Mouse (Mus musculus): Measurements from ENCODE around the gene Chmp1a. TPM values are rescaled to one million over a fixed set of nuclear protein-coding genes. Genes with fewer than 3 reads are reported as not detected.
"Not testable (repeated sequence)": the region's sequence is repeated elsewhere in the genome, so short reads cannot be mapped to it uniquely, and the experiment has no call there.

Gene Chmp1a
- polyA plus RNA-seq, 1 experiment from 2014 or later = 202 TPM

DNA sequence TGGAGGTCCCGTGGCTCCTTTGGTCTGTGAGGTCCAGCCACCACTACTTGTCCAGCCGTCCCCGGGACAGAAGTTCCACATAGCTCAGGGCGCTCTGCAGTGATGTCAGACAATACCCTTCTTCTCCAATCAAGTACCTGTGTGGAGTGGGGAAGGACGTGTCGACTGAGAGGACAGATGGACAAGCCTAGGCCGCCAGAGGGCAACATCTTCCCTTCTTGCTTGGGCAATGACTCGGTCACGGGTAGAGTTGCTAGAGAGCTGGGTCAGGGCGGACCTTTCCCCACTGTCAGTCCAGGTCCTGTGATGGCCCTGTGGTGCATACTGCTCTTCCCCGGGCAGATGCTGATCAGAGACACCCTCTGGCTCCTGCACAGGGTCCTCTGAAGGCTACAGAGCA is 30.5 kb upstream of the Chmp1a start:
- Histone ChIP-seq H3K4me1 (replicated peaks) (no peaks in the 10 kb centered on the region), H3K9ac (no peak overlapping the region), H3K4me3 (no peak overlapping the region), H3K27me3 (no peaks in the 10 kb centered on the region), H3K9me3 (no peaks in the 10 kb centered on the region), H3K4me2 (no peak overlapping the region), H3K36me3 (peaks cover 64% of the 10 kb centered on the region), H3K27ac (no peak overlapping the region)
- ATAC-seq (ENCODE audit: low FRiP score) = no peak
- WGBS = 76% methylated on average over 11 of the region's 11 CpGs

DNA sequence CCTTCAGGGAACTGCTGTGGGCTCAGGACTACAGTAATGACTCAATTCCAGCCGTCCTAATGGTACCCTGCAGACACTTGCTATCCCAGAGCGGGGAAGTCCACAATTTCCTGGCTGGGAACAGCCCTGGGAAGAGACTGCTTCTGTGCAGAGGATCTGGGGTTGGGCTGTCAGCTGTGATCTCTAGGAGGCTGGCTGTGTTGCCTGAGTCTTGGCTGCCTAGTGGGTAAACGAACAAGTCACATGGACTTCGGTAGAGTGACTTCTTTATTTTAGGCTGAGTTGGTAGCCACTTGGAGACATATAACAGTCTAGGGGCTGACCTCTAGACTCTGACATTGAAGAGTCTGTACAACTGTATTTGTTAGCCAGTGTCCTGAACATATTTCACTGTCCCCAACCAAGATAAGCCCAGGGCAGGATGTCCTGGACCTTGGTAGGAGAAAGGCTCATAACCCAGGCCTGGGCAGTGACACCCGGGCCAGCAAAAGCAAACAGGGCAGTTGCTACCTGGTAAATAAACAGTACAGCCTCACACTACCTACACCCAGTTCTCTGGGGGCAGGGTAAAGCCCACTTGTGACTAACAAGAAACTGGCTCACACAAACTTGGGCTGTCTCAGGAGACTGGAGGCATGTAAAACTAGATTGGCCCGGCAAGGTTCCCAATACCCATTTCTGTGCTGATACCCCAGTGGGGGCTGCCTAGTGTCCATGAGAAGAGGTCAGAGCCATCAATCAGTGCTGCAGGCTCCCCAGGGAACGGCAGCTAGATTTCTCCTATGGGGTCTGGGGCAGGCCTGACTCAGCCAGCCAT is 29.8 kb upstream of the Chmp1a start:
- Histone ChIP-seq H3K4me2 (no peak overlapping the region), H3K4me3 (no peak overlapping the region), H3K9ac (no peak overlapping the region), H3K27ac (no peak overlapping the region), H3K27me3 (peaks cover under 1% of the 10 kb centered on the region; the same call in 1 of the 2 replicates), H3K9me3 (no peaks in the 10 kb centered on the region), H3K4me1 (replicated peaks) (no peaks in the 10 kb centered on the region), H3K36me3 (peaks cover 57% of the 10 kb centered on the region)
- no peak for ATAC-seq (ENCODE audit: low FRiP score)
- 90% methylated on average over 7 of the region's 7 CpGs for WGBS

DNA sequence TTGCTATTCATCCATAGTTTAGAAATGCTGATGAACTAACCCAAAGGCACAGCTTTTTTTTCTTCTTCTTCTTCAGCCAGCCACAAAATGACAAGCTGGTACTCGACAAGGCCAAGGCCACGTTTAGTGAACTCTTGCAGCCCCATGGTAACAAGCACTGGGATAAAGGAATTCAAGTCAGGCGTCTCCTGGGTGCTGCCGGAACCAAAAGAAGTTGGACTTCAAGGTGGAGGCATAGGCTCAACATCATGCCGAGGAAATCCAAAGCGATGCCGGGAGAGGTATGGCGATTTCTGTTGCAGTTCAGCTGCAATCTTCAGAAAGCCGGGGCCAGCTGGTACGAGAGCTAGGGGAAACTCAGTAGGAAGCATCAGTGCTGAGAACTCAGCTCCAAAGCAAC is 26.8 kb upstream of the Chmp1a start:
- Histone ChIP-seq H3K36me3 (peaks cover 28% of the 10 kb centered on the region), H3K4me1 (replicated peaks) (peaks cover 21% of the 10 kb centered on the region), H3K27me3 (peaks cover 29% of the 10 kb centered on the region), H3K4me3 (no peak overlapping the region), H3K9ac (no peak overlapping the region), H3K9me3 (no peaks in the 10 kb centered on the region), H3K27ac (no peak overlapping the region), H3K4me2 (no peak overlapping the region)
- ATAC-seq (ENCODE audit: low FRiP score) = no peak
- WGBS = 82% methylated on average over 10 of the region's 10 CpGs

DNA sequence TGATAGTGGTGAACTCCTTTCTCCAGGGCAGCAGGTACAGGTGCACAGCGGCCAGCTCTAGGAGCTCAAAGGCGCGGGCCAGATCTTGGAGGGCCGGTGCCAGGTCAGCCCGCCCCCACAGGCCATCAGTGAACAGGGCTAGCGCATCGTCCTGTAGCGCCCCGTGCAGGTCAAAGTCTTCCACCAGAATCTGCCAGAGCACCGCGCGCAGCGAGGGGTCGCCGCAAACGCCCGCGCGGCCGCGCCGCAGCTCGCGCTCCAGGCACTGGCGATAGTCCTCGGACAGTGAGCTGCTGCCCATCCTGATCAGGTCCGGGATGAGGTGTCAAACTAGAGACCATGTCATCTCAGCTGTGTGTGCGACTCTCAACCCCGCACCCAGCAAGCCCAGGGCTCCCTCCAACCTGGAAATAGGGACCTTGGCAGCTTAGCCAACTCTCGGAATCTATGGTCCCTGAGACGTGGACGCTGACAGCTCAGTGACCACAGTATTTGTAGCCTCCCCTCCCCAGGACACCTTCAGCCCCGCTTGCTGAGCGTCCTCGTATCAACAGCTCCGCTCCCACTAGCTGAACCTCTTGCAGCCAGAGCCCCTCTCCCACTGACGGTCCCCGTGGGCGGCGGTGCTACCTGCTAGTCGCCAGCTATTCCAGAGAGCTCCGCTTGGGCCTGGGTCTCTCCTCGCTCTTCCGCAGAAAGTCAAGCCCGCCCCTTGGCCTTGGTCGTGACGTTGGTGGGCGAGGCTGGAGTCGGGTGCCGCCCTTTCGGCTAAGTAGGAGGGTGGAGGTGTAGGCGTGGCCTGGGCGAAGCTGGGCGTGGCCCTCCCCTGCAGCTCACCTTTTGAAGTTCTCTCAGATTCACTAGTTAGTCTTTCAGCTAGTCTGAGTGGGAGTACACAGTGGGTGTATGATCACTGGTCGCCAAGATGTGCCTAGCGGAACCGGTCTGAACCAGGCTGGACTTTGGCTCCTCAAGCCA is 23.2 kb upstream of the Chmp1a start, which contains the start of gene Spata2l:
Gene Spata2l, minus strand, starts transcription at position 714 of the 978 bp plus-strand sequence.
- Histone ChIP-seq H3K27me3 (peaks cover 45% of the 10 kb centered on the region), H3K4me1 (replicated peaks) (peaks cover 34% of the 10 kb centered on the region), H3K27ac (no peak within 1 kb of the TSS), H3K4me2 (peak within 1 kb of the TSS; percentile 77), H3K9me3 (no peaks in the 10 kb centered on the region), H3K9ac (peak within 1 kb of the TSS; percentile 73), H3K36me3 (no peaks in the 10 kb centered on the region; the same call in 1 of the 2 replicates), H3K4me3 (peak within 1 kb of the TSS; percentile 47)
- peak; percentile 77 for ATAC-seq (ENCODE audit: low FRiP score)
- 2% methylated on average over 57 of the region's 57 CpGs for WGBS

DNA sequence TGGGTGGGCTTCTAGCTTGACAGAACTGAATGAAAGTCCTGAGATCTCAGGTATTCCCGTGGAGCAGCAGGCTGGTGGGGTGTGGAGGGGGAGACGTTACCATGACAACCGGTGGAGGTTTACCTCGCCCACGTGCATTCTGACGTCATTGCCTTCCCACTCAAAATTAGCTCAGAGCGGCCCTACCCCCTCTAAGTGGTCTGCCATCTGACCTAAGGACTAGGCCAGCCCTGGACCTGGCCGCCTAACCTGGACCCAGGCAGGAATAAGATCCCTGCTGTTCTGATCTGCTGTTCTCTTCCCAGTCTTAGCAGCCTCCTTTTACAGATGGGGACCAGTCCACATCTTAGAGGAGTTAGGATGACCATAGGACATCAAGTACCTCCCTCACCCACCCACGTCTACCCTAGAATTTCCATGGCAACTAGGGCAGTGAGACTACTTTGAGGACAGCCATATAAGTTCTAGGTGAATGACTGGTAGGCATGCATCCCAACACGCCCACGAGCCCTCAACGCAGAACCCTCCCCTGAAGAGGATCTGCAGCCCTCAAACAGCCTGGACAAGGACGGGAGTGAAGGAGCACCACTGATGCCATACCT is 22.5 kb upstream of the Chmp1a start:
- H3K9ac ChIP-seq = peak overlapping the region; percentile 73
- ATAC-seq (ENCODE audit: low FRiP score) = peak; percentile 17; the same call in 1 of the 2 replicates
- peaks cover 45% of the 10 kb centered on the region for H3K27me3 ChIP-seq
- no peak overlapping the region for H3K27ac ChIP-seq
- H3K4me1 ChIP-seq (replicated peaks) = peaks cover 34% of the 10 kb centered on the region
- no peaks in the 10 kb centered on the region for H3K9me3 ChIP-seq
- peak overlapping the region; percentile 77 for H3K4me2 ChIP-seq
- H3K36me3 ChIP-seq = peaks cover 4% of the 10 kb centered on the region
- 37% methylated on average over 13 of the region's 13 CpGs for WGBS
- peak overlapping the region; percentile 47 for H3K4me3 ChIP-seq

DNA sequence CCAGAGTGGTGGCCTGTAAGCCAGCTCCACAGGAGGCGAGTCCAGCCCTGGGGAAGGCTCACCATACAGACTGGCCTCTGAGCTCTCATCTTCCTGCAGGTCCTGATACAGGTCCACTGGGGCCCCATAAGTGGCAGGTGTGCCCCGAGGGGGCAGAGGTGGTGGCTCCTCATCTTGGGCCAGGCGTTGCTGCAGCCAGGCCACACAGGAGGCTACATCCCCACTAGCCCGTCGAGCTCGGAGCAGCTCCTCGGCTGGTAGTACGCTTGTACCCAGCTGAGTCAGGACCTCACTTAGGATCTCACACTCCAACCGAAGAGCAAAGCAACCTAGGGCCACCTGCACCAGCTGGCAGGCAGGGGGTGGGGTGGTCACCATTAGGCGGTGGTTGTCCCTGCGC is 21.2 kb upstream of the Chmp1a start:
- WGBS = 83% methylated on average over 11 of the region's 11 CpGs
- H3K9me3 ChIP-seq = no peaks in the 10 kb centered on the region
- peaks cover 14% of the 10 kb centered on the region for H3K36me3 ChIP-seq
- H3K27ac ChIP-seq = no peak overlapping the region
- H3K27me3 ChIP-seq = peaks cover 45% of the 10 kb centered on the region
- no peak overlapping the region for H3K4me3 ChIP-seq
- 0 out of 2 replicates have a peak overlapping the region, but pooled peaks have one; percentile 29 for H3K9ac ChIP-seq
- ATAC-seq (ENCODE audit: low FRiP score) = no peak
- H3K4me2 ChIP-seq = no peak overlapping the region
- H3K4me1 ChIP-seq (replicated peaks) = peaks cover 34% of the 10 kb centered on the region

DNA sequence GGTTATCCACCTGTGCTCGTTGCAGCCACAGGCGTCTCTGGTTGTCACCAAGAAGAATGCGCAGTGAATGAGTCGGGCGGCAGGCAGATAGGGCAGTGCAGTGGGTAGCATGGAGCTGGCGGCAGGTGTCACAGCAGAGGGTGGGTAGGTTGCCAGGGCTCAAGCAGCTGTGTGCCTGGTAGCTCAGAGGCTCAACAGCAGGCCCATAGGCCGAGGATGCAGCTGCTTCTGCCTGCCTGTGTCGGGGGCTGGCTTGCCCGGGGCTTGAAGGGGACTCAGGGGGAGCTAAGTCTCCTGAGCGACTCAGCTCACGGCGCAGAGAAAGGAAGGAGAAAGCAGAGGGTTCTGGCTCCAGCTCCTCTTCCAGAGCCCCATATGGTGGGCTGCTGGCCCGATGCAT is 20.7 kb upstream of the Chmp1a start:
- Histone ChIP-seq H3K9me3 (no peaks in the 10 kb centered on the region), H3K27me3 (peaks cover 45% of the 10 kb centered on the region), H3K36me3 (peaks cover 19% of the 10 kb centered on the region), H3K4me1 (replicated peaks) (peaks cover 34% of the 10 kb centered on the region), H3K4me3 (no peak overlapping the region), H3K4me2 (no peak overlapping the region), H3K9ac (peak overlapping the region; percentile 29; the same call in 1 of the 2 replicates), H3K27ac (no peak overlapping the region)
- no peak for ATAC-seq (ENCODE audit: low FRiP score)
- WGBS = 53% methylated on average over 13 of the region's 13 CpGs

DNA sequence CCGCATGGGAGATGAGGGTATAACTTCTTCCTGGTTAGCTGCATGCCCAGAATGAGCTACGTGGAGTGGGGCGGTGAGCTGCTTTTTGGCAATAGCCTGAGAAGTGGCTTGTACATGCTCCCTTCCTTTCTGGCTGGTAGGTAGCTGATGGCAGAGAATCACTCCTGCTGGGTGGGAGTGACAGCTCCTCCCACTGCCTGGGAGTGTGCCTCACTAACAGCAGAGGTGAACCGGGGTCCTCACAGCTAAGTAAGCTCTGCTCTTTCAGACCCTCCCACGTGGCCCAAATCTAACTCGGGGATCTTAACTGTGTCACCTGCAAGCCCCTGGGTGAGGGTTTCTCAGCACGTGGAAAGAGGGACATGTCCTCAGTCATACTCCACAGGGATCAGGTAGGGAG is 20.0 kb upstream of the Chmp1a start:
- no peak for ATAC-seq (ENCODE audit: low FRiP score)
- WGBS = 45% methylated on average over 7 of the region's 7 CpGs
- no peaks in the 10 kb centered on the region for H3K9me3 ChIP-seq
- H3K4me2 ChIP-seq = no peak overlapping the region
- H3K36me3 ChIP-seq = peaks cover 24% of the 10 kb centered on the region
- no peak overlapping the region for H3K9ac ChIP-seq
- no peak overlapping the region for H3K4me3 ChIP-seq
- H3K27me3 ChIP-seq = peaks cover 45% of the 10 kb centered on the region
- H3K4me1 ChIP-seq (replicated peaks) = peaks cover 34% of the 10 kb centered on the region
- no peak overlapping the region for H3K27ac ChIP-seq

DNA sequence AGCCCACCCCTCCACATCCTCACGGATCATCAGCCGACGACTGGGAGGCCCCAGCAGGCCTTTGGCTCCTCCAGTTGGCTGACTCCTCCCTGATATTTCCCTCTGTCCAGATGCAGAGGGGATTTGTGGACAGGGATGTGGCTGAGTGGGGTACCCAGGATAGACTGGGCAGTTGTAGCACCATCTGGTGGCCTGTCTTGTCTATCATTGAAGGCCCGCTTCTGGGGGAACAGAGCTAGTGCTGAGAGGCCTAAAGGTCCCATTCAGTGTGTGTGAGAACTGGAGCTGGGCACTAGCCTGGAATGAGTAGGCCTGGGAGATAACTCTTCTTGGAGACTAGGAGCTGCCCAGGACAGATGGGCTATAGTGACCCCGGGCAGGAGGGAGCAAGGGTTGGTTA is 19.2 kb upstream of the Chmp1a start:
- peaks cover 39% of the 10 kb centered on the region for H3K27me3 ChIP-seq
- H3K27ac ChIP-seq = no peak overlapping the region
- no peak for ATAC-seq (ENCODE audit: low FRiP score)
- peaks cover 32% of the 10 kb centered on the region for H3K36me3 ChIP-seq
- no peak overlapping the region for H3K9ac ChIP-seq
- 67% methylated on average over 5 of the region's 5 CpGs for WGBS
- H3K4me3 ChIP-seq = no peak overlapping the region
- H3K4me2 ChIP-seq = no peak overlapping the region
- H3K4me1 ChIP-seq (replicated peaks) = peaks cover 34% of the 10 kb centered on the region
- no peaks in the 10 kb centered on the region for H3K9me3 ChIP-seq

DNA sequence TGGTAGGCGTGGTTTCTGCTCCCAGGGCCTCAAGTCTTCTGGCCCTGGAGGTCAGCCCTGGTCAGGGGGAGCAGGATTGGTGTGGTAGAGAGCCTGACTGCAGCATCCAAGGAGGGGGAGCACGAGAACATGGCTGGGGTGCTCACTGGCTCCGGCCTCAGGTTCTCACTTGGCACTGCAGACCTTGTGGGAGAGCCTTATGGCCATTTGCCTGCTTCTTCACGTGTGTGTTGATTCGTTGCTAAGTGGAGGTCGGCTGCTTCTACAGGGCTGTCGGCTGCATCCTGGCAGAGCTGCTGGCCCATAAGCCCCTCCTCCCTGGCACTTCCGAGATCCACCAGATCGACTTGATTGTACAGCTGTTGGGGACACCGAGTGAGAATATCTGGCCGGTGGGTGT is 17.8 kb upstream of the Chmp1a start:
- WGBS = 91% methylated on average over 11 of the region's 11 CpGs
- Histone ChIP-seq H3K4me1 (replicated peaks) (peaks cover 31% of the 10 kb centered on the region), H3K27me3 (peaks cover 25% of the 10 kb centered on the region), H3K36me3 (peaks cover 38% of the 10 kb centered on the region)
- H3K9ac ChIP-seq; H3K27ac ChIP-seq; H3K9me3 ChIP-seq; H3K4me2 ChIP-seq; ATAC-seq (ENCODE audit: low FRiP score); H3K4me3 ChIP-seq: not testable (repeated sequence)

DNA sequence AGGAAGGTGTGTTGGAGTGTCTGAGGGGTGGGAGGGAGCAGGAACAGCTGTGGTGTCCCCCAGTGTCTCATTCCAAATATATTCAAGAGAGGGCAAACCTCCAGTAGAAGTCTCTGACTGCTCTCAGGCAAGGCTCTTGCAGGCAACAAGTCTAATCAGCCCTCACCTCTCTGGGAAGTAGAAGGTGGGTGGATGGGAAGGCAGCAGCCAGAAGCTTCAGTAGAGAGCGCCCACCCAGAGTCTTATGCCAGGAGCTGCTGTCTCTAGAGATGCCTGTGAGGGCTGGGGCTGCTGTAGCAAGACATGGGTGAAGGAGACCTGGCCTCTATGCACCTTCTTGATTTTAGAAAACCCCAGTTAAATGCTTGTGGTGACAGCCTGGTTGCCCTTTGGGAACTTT is 15.9 kb upstream of the Chmp1a start:
- no peak overlapping the region for H3K27ac ChIP-seq
- 100% methylated on average over 1 of the region's 1 CpGs for WGBS
- no peak overlapping the region for H3K9ac ChIP-seq
- no peak for ATAC-seq (ENCODE audit: low FRiP score)
- H3K9me3 ChIP-seq = no peaks in the 10 kb centered on the region
- H3K36me3 ChIP-seq = peaks cover 38% of the 10 kb centered on the region
- no peak overlapping the region for H3K4me2 ChIP-seq
- peaks cover 25% of the 10 kb centered on the region for H3K4me1 ChIP-seq (replicated peaks)
- H3K27me3 ChIP-seq = peaks cover 6% of the 10 kb centered on the region
- H3K4me3 ChIP-seq = no peak overlapping the region

All from hindbrain, embryonic 13.5 days (tissue).